Mouse (Mus musculus) liver (tissue): ENCODE measurements around the gene Tada2a.
A peak's percentile ranks its signal among the peaks of the same experiment; 100 is the strongest.

Experiments used
- DNase-seq: peaks from one replicate; pipeline ENCODE4 v3.0.0-alpha.2; 2020; ENCODE audit warnings: mixed read lengths

The Tada2a gene

GRCm38 (mm10) chr11:84128943-84129798 is at the start of gene Tada2a, which contains the start of gene Acaca:
Tada2a (minus strand) TSS chr11:84129600.
Acaca (plus strand) TSS chr11:84129672.
- peak; percentile 82 for DNase-seq

- DNase-seq = no peak
Observed at GRCm38 (mm10) chr11:84178571-84178970, 49.2 kb upstream of the Tada2a start.

DNA sequence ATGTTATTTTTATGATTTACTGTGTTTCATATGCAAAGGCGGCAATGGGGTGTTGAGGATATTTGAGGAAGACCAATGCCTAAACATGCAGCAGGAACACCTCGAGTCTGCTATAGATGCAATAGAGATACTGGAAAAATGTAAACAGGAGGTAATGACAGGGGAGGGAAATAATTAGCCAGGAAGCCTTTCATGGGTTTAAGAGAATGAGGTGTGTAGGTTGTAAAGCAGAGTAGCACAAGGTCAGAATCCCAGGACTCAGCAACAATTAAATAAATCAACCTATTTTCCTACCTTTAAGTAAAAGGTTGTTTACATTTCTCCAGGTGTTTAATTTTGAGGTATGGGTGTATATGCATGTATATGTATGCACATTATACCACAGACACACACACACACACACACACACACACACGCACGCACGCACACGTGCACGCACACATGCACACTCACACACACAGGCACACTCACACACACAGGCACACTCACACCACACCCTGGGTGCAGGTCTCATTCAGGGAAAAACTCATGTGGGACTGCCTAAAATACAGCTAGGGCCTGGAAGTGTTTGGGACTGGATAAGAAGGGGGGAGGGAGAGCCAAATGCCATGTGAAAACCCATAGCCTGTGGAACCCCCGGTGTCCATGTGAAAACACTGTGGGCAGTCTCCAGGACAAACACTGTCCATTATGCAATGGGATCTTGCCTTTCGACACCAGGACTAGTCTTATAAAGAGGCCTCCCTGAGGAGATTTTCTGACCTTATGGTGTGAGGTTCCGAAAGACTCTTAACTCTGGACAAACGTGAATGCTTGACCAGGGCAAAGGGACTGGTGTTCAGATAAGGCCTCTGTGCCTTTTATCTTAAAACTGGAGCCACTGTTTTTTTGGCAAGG is 43.4 kb upstream of the Tada2a start:
- no peak for DNase-seq

DNA sequence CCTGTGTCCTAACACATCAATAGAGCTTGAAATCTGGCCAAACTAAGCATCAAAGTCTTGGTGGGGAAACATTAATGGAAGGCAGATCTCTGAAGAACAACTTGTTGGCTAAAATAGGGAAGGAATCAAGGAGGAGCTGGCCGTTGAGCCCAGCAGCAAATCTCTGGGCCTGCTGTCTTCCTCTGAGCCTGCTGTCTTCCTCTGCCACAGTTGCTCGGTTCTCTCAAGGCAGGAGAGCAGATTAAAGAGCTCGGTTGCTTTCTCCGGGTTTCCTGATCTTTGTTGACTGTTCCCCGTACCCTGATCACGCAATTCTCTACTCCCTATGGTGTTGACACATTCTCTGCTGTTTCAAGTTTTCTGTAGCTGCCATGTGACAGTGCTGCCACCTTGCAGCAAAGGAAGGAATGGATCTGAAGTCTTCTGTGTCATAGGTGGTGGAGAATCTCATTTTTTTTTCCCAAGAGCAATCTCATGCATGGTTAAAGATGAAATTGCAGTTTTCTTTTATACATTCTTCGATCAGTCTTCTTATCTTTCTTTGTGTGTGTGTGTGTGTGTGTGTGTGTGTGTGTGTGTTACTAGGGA is 39.4 kb upstream of the Tada2a start:
- peak; percentile 15 for DNase-seq

- no peak for DNase-seq
Observed at GRCm38 (mm10) chr11:84167046-84167526, 37.7 kb upstream of the Tada2a start, which contains the start of gene Gm11437. Gm11437 (minus strand) TSS chr11:84167476.

DNA sequence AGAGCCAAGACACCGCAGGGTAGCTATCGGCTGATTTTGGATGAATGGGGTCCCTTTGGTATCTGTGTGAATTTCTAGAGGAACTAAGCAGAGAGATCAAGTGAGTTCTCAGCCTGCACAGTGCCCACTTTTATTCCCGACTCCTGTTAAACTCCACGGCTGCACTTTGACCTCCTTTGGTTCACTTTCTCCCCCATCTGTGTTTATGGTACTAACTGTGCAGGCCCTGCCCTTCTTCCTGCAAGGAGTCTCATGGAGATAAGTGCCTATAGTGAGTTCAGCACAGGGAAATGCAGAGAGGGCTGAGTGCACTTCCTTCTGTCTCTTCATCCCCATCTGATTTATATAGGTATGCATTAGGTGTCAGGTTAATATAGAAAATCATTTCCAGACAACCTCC is 35.2 kb upstream of the Tada2a start:
- DNase-seq = no peak

- DNase-seq = no peak
Observed at GRCm38 (mm10) chr11:84164123-84164522, 34.7 kb upstream of the Tada2a start.

- no peak for DNase-seq
Observed at GRCm38 (mm10) chr11:84156535-84157262, 27.3 kb upstream of the Tada2a start.

DNA sequence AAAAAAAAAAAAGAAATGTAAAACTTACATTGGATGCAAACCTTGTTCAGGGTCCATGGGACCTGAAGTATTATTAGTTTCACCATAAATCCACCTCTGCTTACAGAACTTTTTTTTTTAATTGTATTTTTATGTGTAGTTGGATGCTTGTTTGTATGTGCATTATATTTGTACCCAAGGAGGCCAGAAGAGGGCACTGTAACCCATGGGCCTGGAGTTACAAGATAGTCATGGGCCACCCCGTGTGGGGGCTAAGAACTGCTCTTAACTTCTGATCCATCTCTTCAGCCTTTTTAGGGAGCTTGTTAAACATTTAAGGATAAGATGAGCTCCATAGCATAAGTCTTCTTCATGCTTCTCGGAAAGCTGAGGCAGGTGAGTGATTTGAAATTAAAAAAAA is 21.5 kb upstream of the Tada2a start:
- DNase-seq = peak; percentile 22

DNA sequence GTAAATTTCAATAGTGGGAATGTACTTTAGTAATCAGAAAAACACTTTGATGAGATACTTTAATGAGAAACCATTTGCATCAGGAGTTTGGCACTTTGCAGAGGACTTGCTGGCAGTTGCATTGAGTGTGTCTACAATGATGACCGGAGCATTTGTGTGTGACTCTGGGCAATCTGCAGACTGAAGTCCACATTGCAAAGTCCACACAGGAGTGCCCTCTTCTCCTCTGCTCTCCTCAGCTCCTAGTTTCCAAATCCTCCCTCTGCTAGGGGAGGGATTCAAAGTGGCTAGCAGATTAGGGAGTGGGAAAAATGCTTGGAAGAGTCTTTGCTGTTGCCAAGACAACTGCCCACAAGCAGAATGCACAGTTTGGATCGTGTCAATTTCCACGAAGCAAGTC is 16.7 kb upstream of the Tada2a start:
- no peak for DNase-seq

GRCm38 (mm10) chr11:84145201-84145798 is 15.9 kb upstream of the Tada2a start:
- no peak for DNase-seq

DNA sequence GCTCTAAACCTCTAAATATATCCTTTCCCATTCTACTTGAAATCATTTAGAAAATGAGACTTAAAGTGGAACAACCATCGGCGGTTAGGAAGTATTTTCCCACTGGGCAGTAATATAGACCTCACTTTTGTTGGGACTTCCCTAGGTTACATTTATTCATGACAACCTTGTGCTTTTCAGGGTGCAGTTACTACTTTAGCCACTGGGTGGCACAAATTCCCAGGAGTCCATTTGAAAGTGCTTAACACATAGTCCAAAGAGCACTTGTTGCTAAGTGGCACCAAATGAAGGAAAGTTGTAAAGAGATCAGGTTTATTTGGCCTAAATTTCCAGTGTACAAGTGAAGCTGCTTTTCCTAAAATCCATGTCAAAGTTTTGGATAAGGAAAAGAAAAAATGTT is 12.4 kb upstream of the Tada2a start:
- peak; percentile 63 for DNase-seq

DNA sequence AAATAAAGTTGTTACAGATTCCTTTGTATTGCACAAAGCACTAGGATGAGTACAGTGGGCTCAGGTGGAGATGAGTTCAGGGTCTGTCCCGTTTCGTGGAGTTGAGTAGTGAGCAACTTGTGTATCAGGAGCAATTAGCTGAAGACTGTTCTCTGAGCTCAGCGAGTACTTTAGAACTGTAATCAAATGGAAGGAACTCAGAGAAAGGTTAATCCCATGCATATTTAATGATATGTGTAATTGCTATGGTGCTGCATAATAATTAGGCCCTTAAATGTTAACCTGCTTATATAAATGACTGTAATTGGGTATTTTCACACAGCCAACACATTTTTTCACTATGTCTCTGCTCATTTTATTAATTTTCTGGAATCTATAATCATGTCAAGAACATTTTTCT is 7.1 kb upstream of the Tada2a start:
- no peak for DNase-seq

- no peak for DNase-seq
Observed at GRCm38 (mm10) chr11:84134331-84134860, 5.0 kb upstream of the Tada2a start.

DNA sequence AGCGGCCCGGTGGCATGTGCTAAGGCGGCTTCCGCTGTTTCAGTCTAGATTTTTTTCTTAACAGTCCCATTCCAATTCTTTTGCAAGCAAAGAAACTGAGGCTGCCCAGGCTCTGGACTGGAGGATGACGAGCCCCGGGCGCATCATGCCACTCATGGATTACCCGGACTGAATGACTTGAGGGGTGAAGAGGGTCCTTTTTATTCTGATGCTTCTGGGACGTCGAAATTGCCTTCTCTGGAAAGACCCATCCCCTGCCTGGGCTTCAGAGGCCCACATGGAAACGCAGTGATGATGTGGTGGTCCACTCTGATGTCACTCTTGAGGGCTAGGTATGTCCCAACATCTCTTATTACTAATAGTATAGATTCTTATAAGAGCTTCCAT is 392 bp upstream of the Tada2a start:
- no peak for DNase-seq

DNA sequence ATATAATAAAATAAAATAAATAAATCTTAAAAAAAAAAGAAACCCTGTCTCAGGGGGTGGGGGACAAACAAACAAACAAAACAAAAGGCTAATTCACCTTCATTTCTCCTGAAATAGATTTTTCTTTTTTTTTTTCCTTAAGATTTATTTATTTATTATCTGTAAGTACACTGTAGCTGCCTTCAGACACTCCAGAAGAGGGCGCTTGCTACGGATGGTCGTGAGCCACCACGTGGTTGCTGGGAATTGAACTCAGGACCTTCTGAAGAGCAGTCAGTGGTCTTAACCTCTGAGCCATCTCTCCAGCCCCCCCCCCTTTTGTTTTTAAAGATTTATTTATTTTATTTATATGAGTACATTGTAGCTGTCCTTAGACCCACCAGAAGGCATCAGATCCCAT is 1.4 kb downstream of the Tada2a start:
- no peak for DNase-seq

DNA sequence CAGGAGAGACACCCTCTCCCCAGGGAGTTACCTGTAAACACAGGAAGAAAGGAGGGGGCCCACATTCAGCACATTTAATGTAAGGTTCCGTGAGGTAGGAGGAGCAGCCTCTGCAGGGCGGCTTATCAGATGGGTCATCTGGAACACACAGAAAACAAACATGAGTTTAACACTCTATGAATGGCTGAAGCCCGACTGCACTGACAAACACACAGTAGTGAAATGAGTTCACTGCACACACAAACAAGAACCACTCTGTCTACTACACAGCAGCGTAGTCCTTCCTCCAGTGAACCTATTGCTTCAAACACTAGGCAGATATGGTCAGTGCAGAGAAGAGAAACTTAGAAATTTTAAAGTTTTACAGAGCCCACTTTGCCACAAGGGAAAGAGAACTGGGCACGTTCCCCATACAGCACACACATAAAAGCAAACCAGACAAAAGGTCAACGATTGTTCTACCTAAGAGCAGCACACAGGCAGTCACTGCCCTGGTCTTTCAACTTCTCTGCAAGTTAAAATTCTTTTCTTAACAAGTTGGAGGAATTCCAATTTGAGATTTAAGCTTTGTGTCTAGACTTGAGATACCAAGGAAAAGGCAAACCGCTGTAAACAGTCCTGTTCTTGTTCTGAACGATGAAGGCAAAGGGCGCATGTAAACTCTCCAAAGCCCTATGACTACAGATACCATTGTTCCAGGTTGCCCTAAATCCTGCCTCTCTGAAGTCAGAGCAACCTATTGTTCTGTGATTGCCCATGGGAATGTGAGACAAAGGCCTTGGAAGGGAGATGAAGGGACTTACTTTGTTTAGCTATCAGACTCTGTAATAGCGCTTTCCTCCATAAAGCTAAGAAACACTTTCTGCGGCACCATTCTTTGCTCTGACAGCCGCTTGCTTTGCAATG is 8.1 kb downstream of the Tada2a start:
- DNase-seq = no peak

DNA sequence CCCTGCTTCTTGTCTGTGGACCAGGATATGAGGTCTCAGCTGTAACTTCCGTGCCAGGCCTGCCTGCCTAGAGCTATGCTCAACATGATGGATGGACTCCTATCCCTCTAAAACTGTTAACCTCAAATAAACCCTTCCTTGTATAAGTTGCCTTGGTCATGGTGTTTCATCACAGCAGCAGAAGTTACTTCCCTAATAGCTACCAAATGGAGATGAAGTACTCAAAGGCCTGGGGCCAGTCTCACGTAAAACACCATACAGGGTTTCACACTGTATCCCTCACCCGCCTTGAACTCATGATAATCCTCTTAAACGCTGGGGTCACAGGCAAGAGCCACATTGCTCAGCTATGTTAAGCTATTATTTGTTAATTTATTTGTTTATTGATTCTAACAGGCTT is 12.0 kb downstream of the Tada2a start:
- no peak for DNase-seq

DNA sequence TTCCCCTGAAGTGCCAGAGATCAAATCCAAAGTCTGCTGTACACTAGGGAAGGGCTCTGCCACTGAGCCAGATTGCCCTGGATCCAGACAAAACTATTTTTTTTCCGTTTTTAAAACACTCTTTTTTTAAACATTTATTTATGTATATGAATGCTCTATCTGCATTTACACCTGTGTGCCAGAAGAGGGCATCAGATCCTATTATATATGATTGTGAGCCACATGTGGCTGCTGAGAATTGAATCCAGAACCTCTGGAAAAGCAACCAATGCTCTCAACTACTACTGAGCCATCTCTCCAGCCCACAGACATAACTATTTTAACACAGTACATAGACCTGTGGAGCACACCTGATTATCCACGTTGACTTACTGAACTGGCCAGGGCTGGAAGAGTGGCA is 13.2 kb downstream of the Tada2a start:
- no peak for DNase-seq

DNA sequence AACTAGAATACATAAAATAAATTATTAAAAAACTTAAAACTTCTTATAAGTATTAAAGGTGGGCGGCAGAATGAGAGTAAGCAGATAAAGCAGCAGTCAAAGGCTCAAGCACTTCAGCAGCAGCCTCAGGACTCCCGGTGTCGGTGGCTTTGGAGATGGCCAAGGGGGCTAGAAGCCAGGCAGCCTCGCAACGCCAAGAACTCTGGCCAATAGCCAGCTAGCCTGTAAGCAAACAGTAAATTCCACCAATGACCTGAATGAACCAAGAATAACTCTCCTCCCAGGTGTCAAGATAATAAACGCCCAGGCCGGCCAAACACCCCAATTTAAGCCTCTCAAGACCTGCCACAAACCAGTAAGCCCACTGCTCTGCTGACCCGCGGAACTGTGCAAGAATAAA is 13.8 kb downstream of the Tada2a start:
- no peak for DNase-seq

DNA sequence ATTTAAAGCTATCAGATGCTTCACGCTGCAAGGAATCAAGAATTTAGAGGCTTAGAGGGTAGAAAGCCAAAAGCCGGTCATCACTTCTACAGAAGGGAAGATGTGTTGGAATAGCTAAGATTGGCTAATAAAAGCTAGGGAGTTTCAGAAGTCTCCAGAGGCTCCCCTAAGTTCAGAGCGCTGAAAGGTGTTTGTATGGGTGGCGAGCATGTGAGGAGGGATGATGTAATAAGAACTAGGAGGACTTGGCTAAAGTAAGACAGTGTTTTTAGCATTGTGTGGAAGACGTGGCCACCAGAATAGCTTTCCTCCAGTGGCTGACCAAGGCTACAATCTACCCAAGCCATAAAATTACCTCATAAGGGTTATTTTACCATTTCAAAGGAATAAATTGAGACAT is 15.8 kb downstream of the Tada2a start:
- DNase-seq = no peak
